Mouse (Mus musculus): ENCODE results near the gene Lmbr1l.
A peak's percentile ranks its signal among the peaks of the same experiment; 100 is the strongest.
"Not testable (repeated sequence)": the region's sequence is repeated elsewhere in the genome, so short reads cannot be mapped to it uniquely, and the experiment has no call there.

Lmbr1l gene

DNA sequence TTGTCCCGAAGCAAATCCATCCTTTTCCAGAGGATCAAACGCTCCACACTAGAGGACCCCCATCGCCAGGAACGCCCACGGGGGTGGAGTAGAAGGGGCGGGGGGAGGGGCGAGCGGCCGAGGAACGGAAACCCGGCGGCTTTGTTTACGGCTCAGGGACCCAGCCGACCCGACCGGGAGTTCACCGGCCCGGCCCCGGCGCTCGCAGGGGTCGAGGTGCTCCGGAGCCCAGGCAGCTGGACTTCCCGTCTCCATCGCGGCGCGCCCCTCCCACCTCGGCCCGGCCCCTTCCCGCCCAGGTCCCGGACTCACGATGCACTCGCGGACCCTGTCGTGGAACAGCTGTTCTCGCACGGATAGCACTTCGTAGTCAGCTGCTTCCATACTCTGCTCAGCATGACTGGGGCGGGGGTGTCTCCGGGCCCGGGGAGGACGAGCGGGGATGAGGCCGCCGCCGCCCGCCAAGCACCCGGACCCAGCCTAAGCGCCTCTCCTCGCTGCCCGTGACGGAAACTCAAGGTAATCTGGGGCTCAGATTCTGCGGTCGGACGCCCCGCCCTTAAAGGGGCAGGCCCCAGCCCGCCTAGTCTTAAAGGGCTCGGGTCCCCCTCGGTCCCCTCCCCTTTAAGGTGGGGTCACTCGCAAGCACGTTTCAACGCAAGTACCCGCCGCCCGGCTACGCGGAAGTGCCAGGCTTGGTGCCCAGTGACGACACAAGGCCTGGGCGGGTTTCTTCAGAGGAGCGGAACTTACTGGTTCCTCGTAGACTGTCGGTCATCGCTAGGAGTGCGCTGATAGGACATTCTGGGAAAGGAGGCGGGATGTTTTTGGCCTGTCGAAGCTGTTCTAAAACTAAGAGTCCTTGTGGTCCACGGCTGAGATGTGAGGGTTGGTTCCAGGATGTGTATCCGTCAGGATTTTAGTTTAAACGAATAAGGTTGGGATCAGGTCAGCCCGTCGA lies at the start of gene Lmbr1l:
TSS of gene Lmbr1l (minus strand) at position 694 of the 961 bp plus-strand sequence.
- DNase-seq (ENCODE audit: low read depth, low spot score), result peak; percentile 99

DNA sequence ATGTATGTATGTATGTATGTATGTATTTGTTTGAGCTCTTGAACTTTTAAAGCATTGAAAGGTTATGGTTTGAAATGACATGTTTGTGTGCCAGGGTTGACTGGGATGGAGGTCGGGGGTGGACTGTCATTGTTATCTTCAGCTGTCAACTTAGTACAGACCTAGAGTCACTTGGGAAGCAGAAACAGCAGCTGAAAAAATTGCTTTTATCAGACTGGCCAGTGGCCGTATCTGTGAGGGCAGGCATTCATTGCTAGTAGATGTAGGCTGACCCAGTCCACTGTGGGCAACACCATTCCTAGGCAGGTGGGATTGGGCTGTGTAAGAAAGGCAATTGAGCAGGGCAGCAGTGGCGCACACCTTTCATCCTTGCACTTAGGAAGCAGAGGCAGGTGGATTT lies 41.5 kb upstream of the Lmbr1l start:
- DNase-seq (ENCODE audit: low read depth, low spot score), result no peak

DNA sequence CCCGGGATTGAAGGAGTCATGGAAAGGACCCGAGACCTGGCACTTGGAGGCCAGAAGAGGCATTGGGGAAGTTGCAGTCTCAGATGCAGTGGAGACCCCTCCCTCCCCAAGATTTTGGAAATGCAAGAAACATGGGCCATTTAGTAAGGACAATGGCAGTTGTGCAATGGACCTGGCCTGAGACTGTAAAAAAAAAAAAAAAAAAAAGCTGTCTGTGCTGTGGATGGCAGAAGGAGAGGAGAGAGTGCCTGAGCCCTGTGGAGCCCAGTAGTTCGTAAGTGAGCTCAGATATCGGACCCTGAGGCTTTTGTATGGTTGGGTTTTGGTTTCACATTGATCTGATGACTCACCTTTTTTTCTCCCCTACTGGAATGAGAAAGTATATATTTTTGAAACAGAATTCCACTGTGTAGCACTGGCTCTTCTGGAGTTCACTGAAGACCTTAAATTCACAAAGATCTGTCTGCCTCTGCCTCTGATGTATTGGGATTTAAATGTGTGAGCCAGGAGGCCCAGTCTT lies 40.9 kb upstream of the Lmbr1l start:
- DNase-seq (ENCODE audit: low read depth, low spot score), result no peak

DNA sequence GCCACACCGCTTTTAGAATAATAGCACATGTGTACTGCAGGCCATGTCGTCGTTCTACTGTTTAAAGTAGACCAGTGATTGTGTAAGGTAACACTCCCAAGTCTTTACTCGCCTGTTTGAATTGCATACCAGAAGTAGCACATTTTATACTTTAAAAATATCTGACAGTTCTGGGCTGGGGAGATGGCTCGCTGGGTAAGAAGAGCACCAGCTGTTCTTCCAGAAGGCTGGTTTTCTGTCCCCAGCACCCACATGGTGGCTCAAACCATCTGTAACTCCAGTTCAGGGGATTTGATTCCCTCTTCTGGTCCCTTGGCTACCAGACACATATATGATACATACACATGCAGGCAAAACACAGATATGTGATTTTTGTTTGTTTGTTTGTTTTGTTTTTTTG lies 39.4 kb upstream of the Lmbr1l start:
- no peak for DNase-seq (ENCODE audit: low read depth, low spot score)

DNA sequence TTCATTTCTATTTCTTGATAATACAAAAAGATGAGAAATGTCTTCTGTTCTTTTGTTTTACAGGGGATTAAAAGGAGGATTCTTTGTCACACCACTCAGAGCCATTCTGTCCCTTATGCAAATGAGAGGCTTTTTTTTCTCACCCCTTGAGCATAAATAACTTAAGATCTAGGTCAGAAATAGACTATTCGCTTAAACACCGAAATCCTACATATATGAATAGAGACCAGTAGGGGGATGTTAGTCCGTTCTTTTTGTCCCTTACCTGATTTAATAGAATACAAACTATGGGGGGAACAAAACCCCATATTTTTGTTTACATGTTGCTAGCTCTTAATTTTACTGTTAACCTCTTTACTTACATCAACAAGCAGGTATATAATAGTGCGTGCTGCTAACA lies 38.0 kb upstream of the Lmbr1l start:
- no peak for DNase-seq (ENCODE audit: low read depth, low spot score)

DNA sequence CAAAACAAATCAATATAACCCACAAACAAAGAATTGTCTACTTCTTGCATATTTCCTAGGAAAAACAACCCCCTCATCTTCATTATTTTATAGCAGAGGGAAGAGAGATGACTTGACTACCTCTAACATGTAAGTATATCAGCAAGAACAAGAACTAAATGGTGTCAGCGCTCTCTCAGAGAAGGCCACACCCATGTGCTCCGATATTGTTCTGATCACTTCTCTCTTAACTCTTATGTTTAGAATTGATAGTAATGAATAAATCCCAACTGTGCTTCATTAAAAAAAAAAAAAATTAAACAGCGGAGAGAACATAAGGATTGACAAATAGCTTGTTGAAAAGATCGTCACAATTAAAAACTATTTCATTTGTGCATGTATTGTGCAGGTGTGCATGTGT lies 37.3 kb upstream of the Lmbr1l start:
- no peak for DNase-seq (ENCODE audit: low read depth, low spot score)

DNA sequence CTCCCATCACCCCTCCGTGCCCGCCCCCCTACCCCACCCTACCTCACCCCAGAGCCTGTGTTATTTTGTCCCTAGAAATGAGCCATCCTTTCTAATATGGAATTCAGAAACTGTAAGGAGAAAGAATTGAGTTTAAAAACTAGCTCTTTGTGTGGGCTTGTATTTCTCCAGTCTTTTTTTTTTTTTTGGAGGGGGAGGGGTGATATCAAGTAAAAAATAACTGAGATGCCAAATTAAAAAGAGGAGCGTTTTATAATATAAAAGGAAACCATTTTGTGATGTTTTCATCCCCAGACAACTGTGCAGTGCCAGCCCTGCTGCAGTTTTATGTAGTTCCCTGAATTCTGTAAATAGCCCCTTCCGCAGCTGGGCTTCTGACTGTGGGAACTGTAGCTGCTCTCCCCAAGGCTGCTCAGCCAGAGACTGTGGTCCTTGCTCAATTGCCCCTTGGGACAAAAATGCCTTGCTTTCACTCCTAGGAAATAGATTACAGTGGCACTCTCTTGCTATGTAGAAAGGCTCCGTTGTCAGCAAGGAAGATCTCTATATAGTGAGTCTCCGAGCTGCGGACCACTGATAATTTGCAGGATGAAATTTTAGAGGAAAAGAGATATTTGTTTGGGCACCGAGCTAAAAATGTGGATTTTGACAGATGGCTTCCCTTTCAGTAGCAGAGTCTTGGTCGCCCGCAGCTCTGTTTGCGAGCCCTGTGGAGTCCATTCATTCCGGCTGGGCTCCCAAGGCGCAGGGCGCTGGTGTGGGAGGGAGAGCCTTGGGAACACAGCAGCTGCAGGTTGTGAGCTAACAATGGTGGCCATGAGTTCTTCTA lies 36.6 kb upstream of the Lmbr1l start:
- DNase-seq (ENCODE audit: low read depth, low spot score), result no peak

DNA sequence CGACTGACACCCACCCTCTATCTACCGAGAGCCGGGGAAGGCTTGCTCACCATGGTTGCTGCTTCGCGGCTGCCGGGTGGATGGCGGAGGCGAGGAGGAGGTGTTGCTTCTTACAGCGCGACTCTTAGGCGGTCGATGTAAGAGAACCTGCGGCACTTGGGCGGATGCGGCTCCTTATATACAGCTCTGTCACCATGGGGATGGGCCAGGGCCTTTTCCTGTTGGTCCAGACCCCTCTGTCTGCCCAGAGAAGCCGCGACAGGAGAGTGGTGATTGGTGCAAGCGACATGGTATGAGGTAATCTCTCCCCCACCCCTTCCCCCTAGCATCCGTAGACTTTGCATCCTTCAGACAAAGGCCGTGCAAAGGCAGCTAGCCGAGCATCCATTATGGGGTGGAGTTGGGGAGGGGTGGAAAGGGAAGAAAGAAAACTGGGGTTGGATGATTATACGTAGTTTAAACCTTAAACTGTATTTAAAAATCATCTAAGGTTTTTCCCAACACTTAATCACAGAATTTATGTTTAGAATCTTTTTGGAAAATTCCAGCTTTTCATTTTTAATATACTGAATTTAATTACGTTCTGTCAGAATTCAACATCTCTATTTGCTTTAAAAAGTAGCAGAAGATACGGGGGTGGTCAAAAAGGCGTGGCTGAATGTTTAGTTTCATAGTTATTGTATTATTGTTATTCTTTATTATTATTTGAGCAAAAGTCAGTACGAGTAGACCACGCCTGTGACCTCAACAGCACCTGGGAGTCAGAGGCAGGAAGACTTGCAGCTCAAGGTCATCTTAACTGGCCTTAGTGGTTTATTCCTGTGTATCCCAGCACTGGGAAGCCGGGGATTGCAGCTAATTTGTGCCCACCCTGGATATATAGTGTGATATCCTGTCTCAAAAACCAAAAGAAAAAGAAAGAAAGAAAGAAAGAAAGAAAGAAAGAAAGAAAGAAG lies 35.6 kb upstream of the Lmbr1l start, which contains the start of the genes Gm49450 and Tuba1a:
TSS of gene Gm49450 (minus strand) at position 151 of the 956 bp plus-strand sequence.
TSS of gene Tuba1a (minus strand) at position 303 of the 956 bp plus-strand sequence.
- peak; percentile 99 for DNase-seq (ENCODE audit: low read depth, low spot score)

DNA sequence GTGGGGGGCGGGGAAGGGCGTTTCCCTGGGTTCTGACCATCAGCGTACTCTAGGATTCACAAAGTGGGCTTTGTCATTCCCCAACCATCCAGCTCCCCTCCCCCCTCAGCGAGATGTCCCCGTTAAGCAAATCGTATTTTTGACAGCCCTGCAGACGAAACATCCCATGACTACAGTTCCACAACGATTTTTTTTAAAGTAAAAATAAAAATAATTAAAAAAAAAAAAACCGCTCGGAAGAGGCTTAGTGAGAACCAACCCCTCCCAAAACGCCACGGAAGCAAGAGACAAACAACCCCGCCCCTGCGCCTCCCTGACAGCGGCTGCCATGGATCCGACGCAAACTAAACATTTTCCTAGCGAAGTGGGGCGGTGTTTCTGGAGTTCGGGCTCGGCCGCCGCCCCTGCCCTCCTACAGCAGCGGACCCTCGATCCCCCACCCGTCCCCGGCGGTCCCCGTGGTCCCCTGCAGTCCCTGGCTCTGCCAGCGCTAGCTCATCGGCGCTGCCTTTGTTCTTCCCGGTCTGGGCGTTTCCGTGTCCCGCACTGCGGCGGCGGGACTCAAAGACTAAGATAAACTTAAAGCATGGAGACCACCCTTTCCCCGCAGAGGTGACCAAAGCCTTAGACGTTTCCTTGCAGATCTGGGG lies 34.8 kb upstream of the Lmbr1l start:
- no peak for DNase-seq (ENCODE audit: low read depth, low spot score)

DNA sequence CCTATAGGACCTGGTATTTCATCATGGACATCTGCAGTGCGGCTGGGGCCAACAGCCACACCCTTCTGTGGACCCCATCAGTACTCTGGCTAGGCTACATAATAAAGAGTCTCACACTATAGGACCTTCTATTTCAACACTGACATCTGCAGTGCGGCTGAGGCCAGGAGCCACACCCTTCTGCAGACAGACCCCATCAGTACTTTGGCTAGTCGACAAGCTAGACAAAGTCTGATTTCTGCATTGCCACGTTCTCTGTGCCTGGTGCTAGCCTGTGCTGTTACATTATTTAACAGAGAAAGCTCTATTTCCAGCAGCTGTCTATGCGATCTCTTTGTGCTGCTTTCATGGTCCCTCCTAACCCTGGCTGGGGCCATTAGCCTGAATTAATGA lies 34.0 kb upstream of the Lmbr1l start:
- no peak for DNase-seq (ENCODE audit: low read depth, low spot score)

DNA sequence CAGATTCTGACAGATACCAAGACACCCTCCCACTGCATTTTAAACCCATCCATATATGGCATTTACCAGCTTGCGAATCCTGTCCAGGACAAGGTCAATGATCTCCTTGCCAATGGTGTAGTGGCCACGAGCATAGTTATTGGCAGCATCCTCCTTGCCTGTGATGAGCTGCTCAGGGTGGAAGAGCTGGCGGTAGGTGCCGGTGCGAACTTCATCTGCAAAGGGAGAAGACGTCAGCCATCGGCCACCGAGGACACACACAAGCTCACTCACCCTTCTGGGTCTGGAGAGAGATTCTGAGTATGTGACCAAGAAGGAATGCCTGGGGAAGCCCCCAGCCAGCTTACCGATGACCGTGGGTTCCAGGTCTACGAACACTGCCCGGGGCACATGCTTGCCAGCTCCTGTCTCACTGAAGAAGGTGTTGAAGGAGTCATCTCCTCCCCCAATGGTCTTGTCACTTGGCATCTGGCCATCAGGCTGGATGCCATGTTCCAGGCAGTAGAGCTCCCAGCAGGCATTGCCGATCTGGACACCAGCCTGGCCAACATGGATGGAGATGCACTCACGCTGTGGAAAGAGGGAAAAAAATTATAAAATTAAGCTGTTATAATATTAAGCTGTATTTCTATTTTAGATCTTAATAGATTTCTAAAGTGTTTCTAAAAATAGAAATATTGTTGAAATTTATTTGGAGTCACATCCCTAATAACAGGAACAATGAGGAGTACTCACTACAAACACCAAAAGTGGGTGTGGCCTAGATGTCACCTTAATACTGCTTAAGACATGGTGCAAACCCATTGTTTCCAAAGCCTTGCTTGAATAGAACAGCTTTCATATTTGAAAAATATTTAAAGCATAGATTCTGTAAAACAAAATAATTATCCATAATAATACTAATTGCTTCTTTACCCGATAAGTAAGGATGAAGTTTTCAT lies 33.4 kb upstream of the Lmbr1l start:
- DNase-seq (ENCODE audit: low read depth, low spot score), result not testable (repeated sequence)

DNA sequence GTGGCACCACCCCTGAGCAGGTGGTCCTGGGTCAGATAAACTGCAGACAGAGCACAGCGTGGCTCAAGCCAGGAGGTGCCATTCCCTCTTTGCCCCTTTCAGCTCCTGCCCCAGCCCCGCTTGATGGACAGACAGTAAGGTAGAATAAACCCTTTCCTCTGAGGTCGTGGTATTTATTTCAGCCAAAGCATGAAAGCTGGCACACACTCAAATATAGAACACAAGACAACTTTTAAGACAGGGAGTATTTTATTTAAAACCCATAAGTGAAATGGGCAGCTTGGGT lies 31.5 kb upstream of the Lmbr1l start:
- DNase-seq (ENCODE audit: low read depth, low spot score), result no peak

DNA sequence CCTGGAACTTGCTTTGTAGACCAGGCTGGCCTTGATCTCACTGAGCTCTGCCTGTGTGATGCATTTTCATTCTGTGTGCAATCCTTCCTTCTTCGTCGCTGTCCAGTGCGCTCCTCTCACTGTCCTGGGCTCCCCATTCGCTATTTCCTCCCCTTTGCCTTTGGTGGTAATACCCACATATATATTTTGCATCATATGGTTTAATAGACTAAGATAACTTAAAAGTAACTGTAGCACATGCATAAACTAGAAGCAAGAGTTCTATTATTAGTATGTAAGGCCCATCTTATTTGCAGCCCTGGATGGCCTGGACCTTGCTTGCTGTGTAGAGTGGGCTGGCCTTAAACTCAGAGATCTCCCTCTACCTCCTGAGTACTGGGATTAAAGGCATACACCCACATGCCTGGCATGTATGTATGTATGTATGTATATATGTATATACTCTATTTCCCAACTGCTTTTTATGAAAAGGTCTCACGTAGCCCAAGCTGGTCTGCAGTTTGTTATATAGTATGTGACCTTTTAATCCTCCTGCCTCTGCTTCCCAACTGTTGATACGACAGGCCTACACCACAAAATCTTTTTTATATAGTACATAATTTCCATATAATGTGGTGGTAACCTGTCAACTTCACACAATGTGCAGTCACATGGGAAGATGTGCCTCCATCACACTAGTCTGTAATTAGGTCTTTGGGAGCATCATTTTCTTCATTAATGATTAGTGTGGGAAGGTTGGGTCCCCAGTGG lies 31.0 kb upstream of the Lmbr1l start:
- DNase-seq (ENCODE audit: low read depth, low spot score), result no peak

DNA sequence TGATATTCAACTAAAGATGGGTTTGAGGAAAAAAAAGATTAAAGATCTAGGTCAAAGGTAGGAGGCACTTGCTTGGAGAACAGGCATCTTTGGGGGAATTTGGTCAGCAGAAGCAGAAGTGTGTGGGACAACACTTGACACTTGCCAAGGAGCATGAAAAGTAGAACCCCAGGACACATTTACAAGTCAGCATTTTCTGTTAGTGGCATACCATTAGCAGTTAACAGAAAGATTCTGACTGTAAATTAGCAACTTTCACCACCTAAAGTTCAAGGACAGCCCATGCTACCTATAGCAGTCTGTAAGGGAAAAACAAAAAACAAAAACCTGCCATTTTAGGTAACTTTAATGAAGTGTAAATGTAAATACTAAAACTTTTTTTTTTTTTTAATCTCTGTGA lies 30.4 kb upstream of the Lmbr1l start:
- no peak for DNase-seq (ENCODE audit: low read depth, low spot score)

DNA sequence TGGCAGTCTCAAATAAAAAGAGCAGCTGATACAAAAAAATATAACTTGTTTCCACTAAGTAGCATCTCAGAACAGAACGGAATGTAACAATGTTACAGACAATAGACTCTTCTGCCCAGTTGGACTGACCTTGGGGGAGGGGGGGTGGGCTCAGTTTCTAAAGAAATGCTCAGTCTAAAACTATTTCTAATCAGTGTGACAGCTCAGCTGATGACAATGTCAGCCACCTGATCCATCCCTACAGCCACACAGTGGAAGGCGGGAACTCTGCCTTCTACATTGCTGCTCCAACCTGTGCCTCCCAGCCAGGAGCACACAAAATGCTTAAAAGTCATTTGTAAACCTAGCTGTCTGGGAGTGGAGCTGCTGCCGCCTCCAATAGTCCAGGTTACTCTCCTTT lies 29.9 kb upstream of the Lmbr1l start:
- DNase-seq (ENCODE audit: low read depth, low spot score), result no peak

DNA sequence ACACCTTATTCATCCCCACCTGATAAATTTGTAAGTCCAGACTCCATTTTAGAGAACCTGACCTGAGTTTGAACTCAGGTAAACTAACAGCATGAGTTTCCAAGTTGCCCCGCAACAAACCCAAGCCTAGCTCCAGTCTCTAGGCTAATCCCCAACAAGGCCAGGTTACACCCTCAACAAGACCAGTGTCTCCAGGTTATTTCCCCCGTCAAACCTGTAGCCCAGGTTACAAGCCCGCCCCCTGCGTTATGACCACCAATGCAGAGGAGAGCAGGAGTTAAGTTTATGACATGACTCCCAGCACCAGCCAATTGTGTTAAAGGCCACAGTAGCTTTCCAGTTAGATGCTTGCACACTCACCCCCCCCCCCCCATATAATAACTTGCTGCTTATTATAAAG lies 25.1 kb upstream of the Lmbr1l start:
- DNase-seq (ENCODE audit: low read depth, low spot score), result no peak

DNA sequence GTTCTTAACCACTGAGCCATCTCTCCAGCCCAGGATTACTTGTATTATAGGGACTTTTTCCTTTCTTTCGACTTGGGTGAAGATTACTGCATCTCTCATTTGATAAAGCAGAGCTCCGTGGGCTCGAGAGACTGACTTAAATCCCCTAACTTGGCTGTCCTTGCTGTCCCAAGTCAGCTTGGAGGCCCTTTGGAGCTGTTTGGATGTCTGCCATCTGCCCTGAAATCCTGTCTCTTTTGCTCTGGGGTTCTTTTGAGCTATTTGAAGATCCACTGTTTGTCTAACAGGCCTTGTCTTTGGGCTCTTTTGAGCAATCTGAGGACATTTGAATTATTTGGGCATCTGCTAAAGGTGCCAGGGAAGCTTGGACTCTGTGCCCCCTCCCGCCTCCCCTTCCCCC lies 24.1 kb upstream of the Lmbr1l start:
- no peak for DNase-seq (ENCODE audit: low read depth, low spot score)

DNA sequence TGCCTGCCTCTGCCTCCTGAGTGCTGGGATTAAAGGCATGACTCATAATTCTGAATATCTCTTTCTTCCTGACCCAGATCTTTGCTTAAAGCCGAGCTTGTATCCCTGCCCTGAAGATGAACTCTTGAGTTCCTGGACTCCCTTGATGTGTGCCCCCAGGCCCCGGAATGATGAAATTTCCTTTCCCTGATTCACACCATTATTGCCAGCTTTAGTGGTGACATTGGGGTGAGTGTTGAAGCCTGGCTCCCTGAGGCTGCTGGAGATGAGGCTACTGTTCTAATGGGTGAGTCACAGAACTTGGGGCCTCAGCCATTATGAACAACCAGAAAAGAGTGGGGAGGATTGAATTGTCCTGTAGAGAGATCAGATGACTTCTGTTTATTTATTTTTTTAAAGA lies 23.5 kb upstream of the Lmbr1l start:
- DNase-seq (ENCODE audit: low read depth, low spot score), result no peak

DNA sequence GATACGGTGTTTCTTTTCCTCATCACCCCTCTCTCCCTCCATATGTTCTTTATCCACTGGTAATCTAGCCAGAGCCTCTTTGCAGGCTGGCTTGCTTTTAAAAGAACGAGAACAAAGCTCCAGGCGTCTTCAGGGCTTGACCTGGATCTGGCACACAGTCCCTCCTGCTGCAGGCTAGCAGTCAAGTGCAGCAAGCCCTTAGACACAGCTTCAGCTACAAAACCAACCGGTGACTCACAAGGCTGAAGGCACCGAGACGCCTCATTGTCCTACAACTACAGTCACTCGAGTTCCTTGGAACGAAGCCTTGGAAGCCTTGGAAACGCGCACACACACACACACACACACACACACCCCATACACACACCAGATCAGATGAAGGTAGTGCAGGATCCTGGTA lies 22.8 kb upstream of the Lmbr1l start:
- no peak for DNase-seq (ENCODE audit: low read depth, low spot score)

Data from telencephalon, adult 2 months (tissue).